Mouse (Mus musculus) gastrocnemius, postnatal 14 days (tissue): ENCODE measurements at regions not wholly inside any gene's neighbourhood (a gene's known extent, or its start where the extent isn't known, plus 50 kb on each side); places are given as distances from the start of the nearest gene placed in this dataset.

Experiments
- DNase-seq: peaks from one replicate; pipeline ENCODE4 v3.0.0; 2021; ENCODE audit warnings: mixed read lengths
- intact Hi-C: fragments of 180-260 bp; cut with DNase I; formaldehyde crosslinking; loops from one replicate; pipeline ENCODE4 v1.15.1; 2025; ENCODE audit warnings: low total_unique reads

- intact Hi-C loops: no loop called here
- DNase-seq: no peak
Observed at GRCm38 (mm10) chr5:64460891-64461290, 304.8 kb downstream of the Tbc1d1 start.

- no peak for DNase-seq
- intact Hi-C loops: no loop called here
Observed at GRCm38 (mm10) chr5:64461592-64461991, 305.5 kb downstream of the Tbc1d1 start.

- intact Hi-C loops: no loop called here
- DNase-seq: no peak
Observed at GRCm38 (mm10) chr5:64462411-64462810, 306.3 kb downstream of the Tbc1d1 start.

GRCm38 (mm10) chr5:64463570-64463969 is 307.5 kb downstream of the Tbc1d1 start:
- no peak for DNase-seq
- intact Hi-C loops: no loop called here

- DNase-seq: no peak
- intact Hi-C loops: no loop called here
Observed at GRCm38 (mm10) chr5:64466320-64466719, 310.2 kb downstream of the Tbc1d1 start.

- DNase-seq: no peak
- intact Hi-C loops: no loop called here
Observed at GRCm38 (mm10) chr5:64467856-64468255, 311.8 kb downstream of the Tbc1d1 start.

- intact Hi-C loops: no loop called here
- DNase-seq: no peak
Observed at GRCm38 (mm10) chr5:64468307-64468706, 312.2 kb downstream of the Tbc1d1 start.

GRCm38 (mm10) chr5:64472008-64472407 is 315.9 kb downstream of the Tbc1d1 start:
- DNase-seq: no peak
- intact Hi-C loops: no loop called here

GRCm38 (mm10) chr5:64472415-64472814 is 316.3 kb downstream of the Tbc1d1 start:
- DNase-seq: no peak
- intact Hi-C loops: no loop called here

- intact Hi-C loops: no loop called here
- no peak for DNase-seq
Observed at GRCm38 (mm10) chr5:64474868-64475267, 318.8 kb downstream of the Tbc1d1 start.

- intact Hi-C loops: no loop called here
- no peak for DNase-seq
Observed at GRCm38 (mm10) chr5:64475736-64476519, 319.8 kb downstream of the Tbc1d1 start.

- intact Hi-C loops: no loop called here
- DNase-seq: no peak
Observed at GRCm38 (mm10) chr5:64476641-64477369, 320.7 kb downstream of the Tbc1d1 start.

GRCm38 (mm10) chr5:64478143-64478542 is 322.0 kb downstream of the Tbc1d1 start:
- no peak for DNase-seq
- intact Hi-C loops: no loop called here

- intact Hi-C loops: no loop called here
- no peak for DNase-seq
Observed at GRCm38 (mm10) chr5:64478599-64479214, 322.6 kb downstream of the Tbc1d1 start.

- no peak for DNase-seq
- intact Hi-C loops: no loop called here
Observed at GRCm38 (mm10) chr5:64479315-64479714, 323.2 kb downstream of the Tbc1d1 start.

- no peak for DNase-seq
- intact Hi-C loops: no loop called here
Observed at GRCm38 (mm10) chr5:64485043-64485442, 318.1 kb upstream of the Klf3 start.

GRCm38 (mm10) chr5:64485856-64486255 is 317.3 kb upstream of the Klf3 start:
- no peak for DNase-seq
- intact Hi-C loops: no loop called here

GRCm38 (mm10) chr5:64486761-64487160 is 316.4 kb upstream of the Klf3 start:
- no peak for DNase-seq
- intact Hi-C loops: no loop called here

GRCm38 (mm10) chr5:64487698-64488398 is 315.3 kb upstream of the Klf3 start:
- intact Hi-C loops: no loop called here
- no peak for DNase-seq
